Mouse (Mus musculus) forebrain, embryonic 14.5 days (tissue): ENCODE measurements around the gene Syt9. TPM values are rescaled to one million over a fixed set of nuclear protein-coding genes. Genes with fewer than 3 reads are reported as not detected.

Source experiments
- ATAC-seq: fragments of 200-750 bp; cut with Nextera tagmentation; 2 replicates; pipeline ENCODE4 v1.8.0; 2017; ENCODE audit warnings: mild to moderate bottlenecking, moderate library complexity
- DNase-seq: peaks from one replicate; pipeline ENCODE4 v3.0.0-alpha.2; 2015; ENCODE audit warnings: low spot score
- H3K27ac ChIP-seq: fragments of 300-500 bp; sonication (generic); 2 replicates; pipeline ENCODE4 v1.5.1; 2014; ENCODE audit warnings: low read depth, mild to moderate bottlenecking, control low read depth, low read length, moderate library complexity
- H3K27me3 ChIP-seq: fragments of 300-500 bp; sonication (generic); replicated peaks from 2 replicates; pipeline ENCODE4 v1.6.1; 2014; ENCODE audit warnings: low read length, control low read depth, mixed read lengths; ENCODE audit not compliant: control insufficient read depth, insufficient read depth
- H3K36me3 ChIP-seq: fragments of 300-500 bp; sonication (generic); 2 replicates; pipeline ENCODE4 v1.6.1; 2014; ENCODE audit warnings: low read length, control low read depth; ENCODE audit not compliant: control insufficient read depth, insufficient read depth
- H3K4me1 ChIP-seq: fragments of 300-500 bp; sonication (generic); 2 replicates; pipeline ENCODE4 v1.6.1; 2014; ENCODE audit warnings: antibody characterized with exemption, low read length, control low read depth; ENCODE audit not compliant: control insufficient read depth, insufficient read depth
- H3K4me2 ChIP-seq: fragments of 300-500 bp; sonication (generic); 2 replicates; pipeline ENCODE4 v1.6.1; 2014; ENCODE audit warnings: mild to moderate bottlenecking, control low read depth, low read length
- H3K4me3 ChIP-seq: fragments of 300-500 bp; sonication (generic); 2 replicates; pipeline ENCODE4 v1.5.1; 2014; ENCODE audit warnings: low read depth, low read length, control low read depth
- H3K9ac ChIP-seq: fragments of 300-500 bp; sonication (generic); 2 replicates; pipeline ENCODE4 v1.6.1; 2014; ENCODE audit warnings: mild to moderate bottlenecking, low read length, control low read depth, moderate library complexity
- H3K9me3 ChIP-seq: fragments of 300-500 bp; sonication (generic); replicated peaks from 2 replicates; pipeline ENCODE4 v1.6.1; 2016; ENCODE audit warnings: low read length, control low read depth, mixed read lengths; ENCODE audit not compliant: control insufficient read depth
- WGBS: fragments of 180-500 bp; shearing (Covaris S2); extraction: QIAGEN DNeasy Blood & Tissue Kit; methylation state at CpG from one replicate; pipeline ENCODE4 v1.1.7; 2014; 5-methylcytosine and 5-hydroxymethylcytosine counted together
- polyA plus RNA-seq: library from polyadenylated mRNA; unstranded; fragments of >200 nt; fragmentation: Nextera tagmentation; extraction: Ambion mirVana; gene quantifications from 2 replicates; pipeline ENCODE4 v1.2.1, GENCODE M21; 2014

Gene Syt9
- polyA plus RNA-seq, 1 experiment from 2014 or later: 7.0 TPM

DNA sequence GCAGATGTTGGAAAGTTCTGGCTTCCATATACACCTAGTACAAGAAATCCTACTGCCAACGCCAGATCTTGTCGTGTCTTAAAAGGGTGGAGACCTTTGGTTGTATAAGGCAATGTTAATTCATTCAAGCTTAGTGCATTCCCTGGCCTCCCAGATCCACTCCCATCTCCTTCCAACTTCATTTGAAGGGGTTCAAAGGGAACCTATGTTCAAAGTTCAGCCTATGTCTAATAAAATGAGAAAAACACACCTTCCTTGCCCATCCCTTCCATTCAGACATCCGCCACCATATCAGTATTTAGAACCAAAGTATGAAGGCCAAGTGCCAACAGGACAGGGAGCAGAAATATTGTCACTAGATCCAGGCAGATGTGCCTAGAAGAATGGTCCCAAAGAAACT lies 177.3 kb downstream of the Syt9 start:
- H3K36me3 ChIP-seq: no peaks in the 10 kb centered on the region
- no peaks in the 10 kb centered on the region for H3K9me3 ChIP-seq
- H3K9ac ChIP-seq: no peak overlapping the region
- no peak overlapping the region for H3K4me2 ChIP-seq
- no peak overlapping the region for H3K27ac ChIP-seq
- H3K4me1 ChIP-seq: no peaks in the 10 kb centered on the region
- H3K4me3 ChIP-seq: no peak overlapping the region
- no peaks in the 10 kb centered on the region for H3K27me3 ChIP-seq
- no peak for ATAC-seq
- 90% methylated on average over 3 of the region's 3 CpGs for WGBS
- DNase-seq: no peak

DNA sequence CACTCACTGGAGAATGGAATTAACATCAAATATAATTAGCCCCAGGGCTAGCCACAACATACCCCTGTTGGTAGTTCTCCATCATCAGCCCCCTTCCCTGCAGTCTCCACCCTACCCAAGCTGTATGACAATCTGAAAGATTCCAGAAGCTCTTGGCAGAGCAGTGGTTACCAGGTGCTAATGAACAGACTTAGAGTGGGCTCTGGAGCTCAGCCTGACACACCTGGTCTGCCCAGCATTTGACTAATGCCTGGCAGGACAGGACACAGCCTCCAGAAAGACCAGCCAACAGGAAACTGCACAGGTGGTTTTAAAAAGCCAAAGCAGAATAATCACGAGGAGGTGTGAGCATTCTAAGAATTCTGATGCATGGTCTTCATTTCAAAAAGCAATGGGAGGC lies 182.9 kb downstream of the Syt9 start:
- Histone ChIP-seq H3K27me3 (no peaks in the 10 kb centered on the region), H3K36me3 (no peaks in the 10 kb centered on the region), H3K9me3 (no peaks in the 10 kb centered on the region), H3K4me3 (no peak overlapping the region), H3K9ac (no peak overlapping the region), H3K4me2 (no peak overlapping the region), H3K4me1 (no peaks in the 10 kb centered on the region), H3K27ac (no peak overlapping the region)
- DNase-seq: no peak
- WGBS: 88% methylated on average over 1 of the region's 1 CpGs
- no peak for ATAC-seq

DNA sequence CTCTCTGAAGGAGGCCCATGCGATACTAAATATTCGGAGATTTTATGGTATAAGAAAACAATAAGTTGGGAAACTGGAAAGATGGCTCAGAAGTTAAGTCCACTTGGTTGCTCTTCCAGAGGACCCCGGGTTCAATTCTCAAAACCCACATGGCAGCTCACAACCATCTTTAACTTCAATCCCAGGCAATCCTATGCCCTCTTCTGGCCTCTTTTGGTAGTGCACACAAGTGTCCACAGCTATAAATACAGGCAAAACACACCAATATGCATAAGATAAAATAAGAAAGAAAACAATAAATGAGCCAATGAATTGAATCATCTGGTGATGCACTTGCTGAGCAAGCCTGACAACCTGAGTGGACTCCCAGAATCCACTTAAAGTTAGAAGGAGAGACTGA lies 185.4 kb downstream of the Syt9 start:
- WGBS: 80% methylated on average over 3 of the region's 3 CpGs
- H3K27me3 ChIP-seq: no peaks in the 10 kb centered on the region
- no peaks in the 10 kb centered on the region for H3K9me3 ChIP-seq
- H3K36me3 ChIP-seq: no peaks in the 10 kb centered on the region
- no peak overlapping the region for H3K27ac ChIP-seq
- no peak overlapping the region for H3K4me2 ChIP-seq
- H3K4me3 ChIP-seq: no peak overlapping the region
- no peak overlapping the region for H3K9ac ChIP-seq
- DNase-seq (peak; percentile 5), ATAC-seq (no peak)
- H3K4me1 ChIP-seq: no peaks in the 10 kb centered on the region

DNA sequence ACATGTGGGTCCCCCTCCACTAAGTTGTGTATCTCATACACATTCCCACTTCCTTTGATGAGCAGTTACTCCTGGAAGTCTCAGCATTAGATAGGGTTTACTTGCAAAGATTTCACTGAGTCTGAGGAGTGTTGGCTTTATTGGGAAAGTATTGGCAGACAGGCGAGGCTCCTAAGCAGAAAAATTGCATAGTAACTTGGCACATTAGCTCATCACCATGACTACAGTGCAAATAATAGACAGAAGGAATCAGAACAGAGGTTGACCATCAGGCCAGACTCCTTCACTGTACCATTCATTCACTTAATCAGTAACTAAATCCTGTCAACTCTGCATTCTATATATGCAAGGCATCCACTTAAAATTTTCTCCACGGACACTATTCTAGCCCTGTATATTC lies 190.1 kb downstream of the Syt9 start:
- DNase-seq (no peak), ATAC-seq (no peak)
- Histone ChIP-seq H3K4me1 (no peaks in the 10 kb centered on the region), H3K4me3 (no peak overlapping the region), H3K27me3 (no peaks in the 10 kb centered on the region), H3K27ac (no peak overlapping the region), H3K4me2 (no peak overlapping the region), H3K36me3 (no peaks in the 10 kb centered on the region), H3K9me3 (no peaks in the 10 kb centered on the region), H3K9ac (no peak overlapping the region)
- WGBS: 73% methylated on average over 2 of the region's 2 CpGs

DNA sequence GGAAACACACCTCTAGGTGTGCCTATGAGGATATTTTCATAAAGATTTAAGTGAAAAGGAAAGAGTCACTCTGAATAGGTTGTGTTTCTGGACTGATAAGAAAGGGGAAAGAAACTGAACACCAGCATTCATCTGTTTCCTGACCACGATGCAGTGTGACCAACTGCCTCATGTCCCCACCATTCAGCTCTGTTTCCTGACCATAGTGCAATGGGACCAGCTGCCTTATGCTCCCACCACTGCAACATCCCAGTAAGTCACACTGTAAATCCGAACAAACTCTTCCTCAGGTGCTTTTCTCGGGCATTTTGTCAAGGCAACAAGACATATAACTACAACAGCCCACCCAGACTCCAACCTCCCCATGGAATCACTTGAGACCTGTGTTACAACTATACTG lies 191.1 kb downstream of the Syt9 start:
- no peaks in the 10 kb centered on the region for H3K27me3 ChIP-seq
- DNase-seq (no peak), ATAC-seq (no peak)
- no peaks in the 10 kb centered on the region for H3K36me3 ChIP-seq
- no peaks in the 10 kb centered on the region for H3K4me1 ChIP-seq
- no peak overlapping the region for H3K9ac ChIP-seq
- WGBS: 82% methylated on average over 3 of the region's 3 CpGs
- no peak overlapping the region for H3K27ac ChIP-seq
- no peaks in the 10 kb centered on the region for H3K9me3 ChIP-seq
- no peak overlapping the region for H3K4me3 ChIP-seq
- H3K4me2 ChIP-seq: no peak overlapping the region

DNA sequence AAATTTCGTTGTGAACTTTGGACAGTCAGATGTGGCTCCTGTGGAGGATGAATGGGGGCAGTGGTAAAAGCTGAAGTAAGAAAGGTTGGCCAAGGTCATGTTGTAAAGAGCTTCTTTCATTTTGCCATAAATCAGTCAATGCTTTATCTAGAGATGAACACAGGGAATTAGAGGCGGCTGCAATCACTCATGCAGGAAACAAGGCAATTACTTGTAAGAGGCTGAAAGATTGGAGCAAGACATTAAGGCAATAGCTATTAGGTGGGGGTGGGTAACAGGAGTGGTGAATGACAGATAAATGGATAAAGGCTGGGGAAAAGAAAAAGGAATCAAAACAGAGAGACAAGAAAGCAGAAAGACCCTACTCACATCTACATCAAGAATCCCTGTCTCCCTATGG lies 193.2 kb downstream of the Syt9 start:
- no peaks in the 10 kb centered on the region for H3K4me1 ChIP-seq
- DNase-seq: peak; percentile 7
- no peak overlapping the region for H3K9ac ChIP-seq
- H3K4me2 ChIP-seq: no peak overlapping the region
- H3K4me3 ChIP-seq: no peak overlapping the region
- H3K36me3 ChIP-seq: no peaks in the 10 kb centered on the region
- 37% methylated on average over 2 of the region's 2 CpGs for WGBS
- ATAC-seq: no peak
- no peak overlapping the region for H3K27ac ChIP-seq
- no peaks in the 10 kb centered on the region for H3K27me3 ChIP-seq
- H3K9me3 ChIP-seq: no peaks in the 10 kb centered on the region

DNA sequence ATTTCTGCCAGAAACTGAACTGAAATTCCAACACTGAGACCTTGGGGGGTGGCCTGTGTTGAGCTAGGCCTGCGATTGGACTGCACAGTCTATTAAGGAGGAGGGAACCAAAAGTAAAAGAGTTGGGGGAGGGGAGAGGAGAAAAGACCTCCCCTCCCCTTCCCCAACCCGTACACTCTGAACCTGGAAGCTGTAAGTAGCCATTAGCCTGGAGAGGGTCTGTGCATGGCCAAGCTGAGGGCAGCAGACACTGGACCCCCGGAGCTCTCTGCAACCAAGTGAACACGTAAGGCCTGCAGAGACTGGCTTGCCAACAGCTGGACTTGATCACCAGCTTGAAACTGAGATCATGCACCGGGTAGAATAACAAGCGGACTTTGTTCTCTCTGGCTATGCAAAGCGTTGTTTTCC lies 196.7 kb downstream of the Syt9 start, which contains the start of gene Olfml1:
Olfml1 (plus strand) TSS at position 186 of the 411 bp plus-strand sequence.
- Histone ChIP-seq H3K4me1 (no peaks in the 10 kb centered on the region), H3K4me3 (no peak within 1 kb of the TSS), H3K4me2 (no peak within 1 kb of the TSS), H3K36me3 (no peaks in the 10 kb centered on the region), H3K27ac (no peak within 1 kb of the TSS), H3K27me3 (no peaks in the 10 kb centered on the region), H3K9me3 (no peaks in the 10 kb centered on the region), H3K9ac (no peak within 1 kb of the TSS)
- no peak for ATAC-seq
- peak; percentile 7 for DNase-seq
- WGBS: 58% methylated on average over 7 of the region's 7 CpGs

DNA sequence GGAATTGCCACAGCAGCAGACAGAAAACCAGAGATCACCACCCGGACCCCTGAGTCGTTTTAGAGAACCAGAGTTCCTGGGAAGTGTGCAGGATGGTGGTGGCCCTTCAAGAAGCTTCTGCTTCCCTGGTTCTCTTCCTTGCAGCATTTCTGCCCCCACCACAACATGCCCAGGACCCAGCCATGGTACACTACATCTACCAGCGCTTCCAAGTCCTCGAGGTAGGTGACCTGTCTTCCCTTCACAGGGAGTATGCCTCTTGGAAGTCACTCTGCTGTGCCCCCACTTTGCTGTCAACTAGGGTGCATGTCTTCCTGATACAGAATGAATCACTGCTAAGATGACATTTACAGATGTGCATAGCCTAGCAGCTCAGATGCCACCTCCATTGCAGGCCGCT lies 197.1 kb downstream of the Syt9 start:
- Histone ChIP-seq H3K4me1 (no peaks in the 10 kb centered on the region), H3K9ac (no peak overlapping the region), H3K36me3 (no peaks in the 10 kb centered on the region), H3K27me3 (no peaks in the 10 kb centered on the region), H3K4me3 (no peak overlapping the region), H3K9me3 (no peaks in the 10 kb centered on the region), H3K27ac (no peak overlapping the region), H3K4me2 (no peak overlapping the region)
- 84% methylated on average over 5 of the region's 5 CpGs for WGBS
- ATAC-seq: no peak
- no peak for DNase-seq

DNA sequence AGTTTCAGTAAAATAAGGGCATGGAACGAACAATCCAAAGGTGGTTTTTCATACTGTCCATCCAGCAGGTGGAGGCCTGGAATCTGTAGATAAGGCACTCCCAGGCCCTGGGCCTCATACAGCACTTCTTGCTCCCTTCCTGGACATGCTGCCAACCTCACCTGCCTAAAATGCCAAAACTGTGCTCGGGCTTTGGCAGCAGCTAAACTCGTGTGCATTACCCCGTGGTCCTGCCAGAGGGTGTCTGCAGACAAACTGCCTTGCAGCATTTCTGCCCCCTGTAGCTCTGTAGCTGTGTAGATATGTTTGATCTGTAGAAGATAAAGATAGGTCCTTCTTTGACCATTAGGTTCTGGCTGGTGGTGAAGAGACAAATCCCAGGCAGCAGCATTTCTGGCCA lies 198.4 kb downstream of the Syt9 start:
- no peaks in the 10 kb centered on the region for H3K36me3 ChIP-seq
- H3K9ac ChIP-seq: no peak overlapping the region
- H3K4me3 ChIP-seq: no peak overlapping the region
- ATAC-seq (no peak), DNase-seq (no peak)
- no peak overlapping the region for H3K4me2 ChIP-seq
- H3K27me3 ChIP-seq: no peaks in the 10 kb centered on the region
- no peaks in the 10 kb centered on the region for H3K9me3 ChIP-seq
- no peaks in the 10 kb centered on the region for H3K4me1 ChIP-seq
- WGBS: 80% methylated on average over 4 of the region's 4 CpGs
- no peak overlapping the region for H3K27ac ChIP-seq
